Mouse (Mus musculus): ENCODE measurements at regions not wholly inside any gene's neighbourhood (a gene's known extent, or its start where the extent isn't known, plus 50 kb on each side); places are given as distances from the start of the nearest gene placed in this dataset.

DNA sequence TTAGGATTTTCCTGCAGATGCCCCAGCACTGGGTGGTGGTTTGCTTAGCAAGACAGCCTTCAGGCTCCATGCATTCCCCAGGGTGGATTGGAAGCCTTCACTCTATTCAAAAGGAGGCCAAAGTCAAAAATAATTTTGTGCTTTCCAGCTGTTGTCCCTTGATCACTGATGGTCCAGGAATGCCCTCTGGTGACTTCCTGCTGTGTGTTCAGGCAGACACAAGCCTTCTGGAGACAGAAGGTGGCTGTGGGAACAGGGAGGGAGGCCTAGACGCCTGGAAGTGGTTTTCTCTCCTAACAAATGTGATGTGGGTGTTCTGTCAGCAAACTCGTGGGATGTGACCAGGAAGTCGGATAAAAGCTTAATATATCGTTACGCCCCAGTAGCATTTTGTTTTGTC is 81.3 kb downstream of the Atp6ap1l start:
- no peak for ATAC-seq

DNA sequence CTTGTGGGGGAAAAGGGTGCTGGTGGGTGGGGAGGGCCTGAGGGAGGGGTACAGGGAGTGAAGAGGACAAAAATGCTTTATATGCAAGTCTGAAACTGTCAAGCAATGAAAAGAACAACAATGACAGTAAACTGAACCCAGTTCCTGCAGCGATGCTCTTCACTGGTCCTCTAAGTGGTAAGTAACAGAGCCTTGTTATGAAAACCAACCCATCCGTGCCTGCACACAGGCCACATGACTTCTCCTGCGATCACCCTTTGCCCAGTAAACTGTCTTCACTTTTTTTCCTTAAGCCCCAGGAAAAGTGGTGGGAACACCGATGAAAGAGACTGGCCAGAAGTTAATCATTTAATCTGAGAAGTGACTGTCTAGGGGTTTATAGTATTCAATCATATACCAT is 83.3 kb downstream of the Atp6ap1l start:
- no peak for ATAC-seq

DNA sequence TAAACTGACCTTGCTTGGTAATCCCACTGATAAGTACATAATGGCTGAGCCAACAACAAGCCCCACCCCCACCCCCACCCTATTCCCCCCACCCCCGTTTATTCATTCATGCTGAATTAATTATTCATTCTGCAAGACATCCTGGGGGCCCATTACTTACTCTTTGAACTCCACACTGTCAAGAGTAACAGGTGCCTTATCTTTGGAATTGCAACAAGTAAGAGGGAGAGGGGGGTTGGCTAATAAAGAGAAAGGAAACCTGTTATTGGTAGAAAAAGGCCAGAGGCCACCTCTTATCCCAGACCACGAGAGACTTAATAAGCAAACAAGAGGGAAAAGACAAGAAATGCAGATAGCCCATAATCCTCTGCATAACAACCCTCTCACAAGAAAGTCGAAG is 84.7 kb downstream of the Atp6ap1l start:
- no peak for ATAC-seq

DNA sequence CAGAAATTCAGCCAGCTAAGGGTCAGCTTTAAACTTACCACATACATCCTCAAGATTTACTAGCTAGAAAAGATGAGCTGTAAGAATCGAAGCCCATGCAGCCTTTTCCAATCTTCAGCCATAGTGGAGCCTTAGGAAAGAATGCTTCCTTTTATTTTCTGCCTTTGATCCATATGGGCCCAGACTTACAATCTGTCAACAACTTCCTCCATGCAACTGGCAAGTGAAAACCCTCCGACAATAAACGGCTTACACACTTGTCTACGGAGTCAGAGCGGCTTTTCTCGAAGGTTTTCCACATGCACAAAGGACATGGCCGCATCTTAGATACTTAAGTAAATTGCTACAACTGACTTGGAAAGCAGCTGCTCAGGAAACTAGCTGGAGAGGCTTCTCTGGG is 85.2 kb downstream of the Atp6ap1l start:
- no peak for ATAC-seq

DNA sequence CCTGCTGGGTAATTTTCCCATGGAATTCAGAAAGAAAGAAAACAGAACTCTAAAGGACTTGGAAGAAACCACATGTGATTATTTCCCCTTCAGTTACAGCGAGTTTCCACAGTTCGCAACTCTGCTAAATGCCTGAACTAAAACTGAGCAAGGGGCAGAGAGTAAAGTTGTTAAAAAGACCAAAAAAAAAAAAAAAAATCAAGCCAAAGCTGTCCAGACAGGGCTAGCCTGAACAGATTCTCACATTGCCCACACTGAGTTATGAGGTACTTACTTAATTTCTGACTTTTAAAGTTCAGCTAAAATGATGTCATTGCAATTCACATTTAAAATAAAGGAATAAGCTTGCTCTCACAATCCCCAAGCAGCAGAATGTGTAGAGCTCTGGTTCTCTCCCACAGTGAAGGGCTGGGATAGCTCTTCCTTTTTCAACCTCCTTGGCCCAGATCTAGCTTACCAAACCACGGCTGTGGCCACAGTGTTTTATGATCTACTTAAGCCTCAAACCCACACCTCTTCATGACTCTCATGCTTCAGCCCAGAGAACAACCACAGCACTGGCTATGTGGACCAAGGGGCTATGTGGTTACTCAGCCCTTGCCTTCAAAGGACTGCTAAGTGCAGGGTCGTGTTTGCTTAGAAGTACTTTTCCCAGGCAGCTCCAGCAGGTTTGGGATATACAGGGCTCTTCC is 90.8 kb downstream of the Atp6ap1l start:
- ATAC-seq = no peak

DNA sequence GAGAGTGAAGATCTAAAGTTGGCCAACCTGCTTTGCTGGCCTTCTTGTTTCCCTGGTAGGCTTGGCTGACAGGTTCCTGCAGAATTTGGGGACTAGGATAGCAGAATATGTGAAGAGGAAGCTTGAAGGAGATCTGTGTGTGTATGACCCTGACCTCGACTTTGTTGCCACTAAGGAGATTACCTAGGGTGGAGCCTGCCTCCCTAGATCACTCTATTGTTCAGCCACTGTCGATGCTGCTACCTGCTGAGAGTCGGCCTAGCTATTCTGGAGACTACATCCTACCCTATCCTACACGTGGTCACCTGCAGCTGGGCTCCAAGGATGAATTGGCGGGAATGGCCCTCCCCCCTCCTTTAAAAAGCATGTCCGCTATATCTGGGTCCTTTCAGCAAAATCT is 95.1 kb downstream of the Atp6ap1l start:
- no peak for ATAC-seq

DNA sequence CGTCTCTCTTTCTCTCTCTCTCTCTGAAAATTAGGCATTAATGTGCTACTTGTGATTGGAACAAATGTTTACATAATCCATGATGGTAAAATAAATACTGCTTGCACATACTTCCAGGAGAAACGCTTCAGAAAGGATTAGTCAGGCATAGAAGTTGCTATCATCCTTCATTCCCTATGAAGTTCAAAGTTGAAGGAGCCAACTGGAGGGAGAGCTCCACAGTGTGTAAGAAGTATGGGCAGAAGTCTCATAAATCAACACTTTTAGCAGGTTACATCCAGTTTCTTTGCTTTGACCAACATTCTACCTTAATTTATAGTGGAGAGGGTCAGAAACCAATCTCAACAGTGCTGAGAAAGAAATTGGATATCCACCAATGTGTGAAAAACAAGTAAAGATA is 105.5 kb downstream of the Atp6ap1l start:
- ATAC-seq = no peak

DNA sequence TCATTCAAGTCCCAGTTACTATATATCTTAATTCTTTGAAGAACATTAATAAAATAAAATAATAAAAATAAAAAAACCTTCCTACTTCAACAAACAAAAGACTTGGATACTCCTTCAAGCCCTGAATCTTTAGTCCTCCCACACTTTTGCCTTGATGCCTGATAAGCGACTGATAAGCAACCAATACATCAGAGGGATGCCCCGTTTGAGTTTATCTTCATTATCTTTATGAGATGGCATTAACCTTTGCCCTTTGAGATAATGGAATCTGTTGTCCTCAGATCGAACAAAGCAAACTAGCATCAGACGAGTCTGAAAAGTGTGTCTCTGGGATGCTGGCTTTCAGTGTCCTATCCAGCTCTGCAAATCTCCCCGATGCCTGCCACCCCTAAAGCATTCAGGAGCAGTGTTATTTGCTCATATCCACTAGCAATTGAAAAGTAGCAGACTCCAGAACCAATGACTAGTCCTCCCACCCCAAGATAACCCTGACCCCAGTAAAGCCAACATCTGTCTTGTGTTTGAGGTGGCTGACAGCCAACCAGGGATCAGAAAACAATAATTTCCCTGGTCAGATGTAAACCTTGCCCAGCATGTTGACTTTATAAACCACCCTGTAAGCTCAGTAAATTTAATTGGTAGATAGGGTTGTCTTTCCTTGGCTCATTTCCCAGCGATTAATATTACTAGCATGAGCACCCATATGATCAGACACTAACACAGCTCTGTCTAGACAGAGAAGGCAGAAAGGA is 106.2 kb downstream of the Atp6ap1l start:
- no peak for ATAC-seq

DNA sequence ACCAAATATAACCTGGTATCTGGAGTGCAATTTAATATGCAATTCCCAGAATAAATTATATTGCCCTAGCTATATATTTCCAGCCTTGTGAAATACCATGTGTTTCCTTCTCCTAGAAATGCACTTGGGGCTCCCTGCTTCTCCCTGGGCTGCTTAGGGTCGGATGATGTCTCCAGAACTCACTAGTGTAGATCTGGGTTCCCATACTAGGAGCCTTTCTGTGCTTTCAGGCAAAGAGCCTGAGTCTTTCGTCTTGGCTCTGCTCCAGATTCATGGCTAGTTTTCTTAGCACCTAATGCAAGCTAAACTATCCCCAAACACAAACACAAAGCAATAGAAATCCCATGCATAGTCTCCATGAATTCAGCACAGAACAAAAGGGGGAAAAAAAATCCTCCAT is 106.8 kb downstream of the Atp6ap1l start:
- no peak for ATAC-seq

DNA sequence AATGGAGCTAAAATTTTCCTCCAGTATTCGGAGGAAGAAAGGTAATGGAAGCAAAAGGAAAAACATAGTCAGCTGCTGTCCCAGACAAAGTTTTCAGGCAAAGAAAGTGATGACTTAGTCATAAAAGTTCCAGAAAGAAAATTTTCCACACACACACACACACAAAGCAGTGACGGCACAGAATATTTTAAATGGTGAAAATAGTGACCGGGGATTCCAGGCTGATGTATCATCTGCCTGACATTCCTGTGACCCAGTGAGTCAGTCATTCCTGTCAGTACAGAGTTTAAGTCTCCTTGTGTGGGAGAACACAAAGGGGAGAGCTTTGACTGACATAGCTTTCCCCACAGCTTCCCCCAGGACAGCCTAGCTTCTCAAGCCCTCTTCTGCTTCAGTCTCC is 107.9 kb downstream of the Atp6ap1l start:
- no peak for ATAC-seq

DNA sequence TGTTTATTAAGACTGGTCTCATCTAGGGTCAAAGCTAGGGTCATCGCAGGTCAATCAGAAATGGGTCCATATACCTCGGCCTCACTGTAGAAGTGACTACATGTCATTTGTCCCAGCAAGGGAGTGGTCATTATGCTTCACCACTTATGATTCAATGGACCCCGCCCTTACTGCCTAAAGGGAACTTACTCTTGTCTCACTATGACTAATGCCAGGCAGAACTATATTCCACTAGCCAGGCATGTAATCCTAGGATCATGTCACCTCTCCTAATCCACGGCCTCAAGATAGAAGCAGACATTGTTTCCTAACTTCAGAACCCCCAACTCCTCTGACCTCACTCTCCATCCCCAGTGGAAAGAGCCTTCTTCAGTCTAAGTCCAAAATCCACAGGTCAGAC is 108.3 kb downstream of the Atp6ap1l start:
- ATAC-seq = peak; percentile 35

DNA sequence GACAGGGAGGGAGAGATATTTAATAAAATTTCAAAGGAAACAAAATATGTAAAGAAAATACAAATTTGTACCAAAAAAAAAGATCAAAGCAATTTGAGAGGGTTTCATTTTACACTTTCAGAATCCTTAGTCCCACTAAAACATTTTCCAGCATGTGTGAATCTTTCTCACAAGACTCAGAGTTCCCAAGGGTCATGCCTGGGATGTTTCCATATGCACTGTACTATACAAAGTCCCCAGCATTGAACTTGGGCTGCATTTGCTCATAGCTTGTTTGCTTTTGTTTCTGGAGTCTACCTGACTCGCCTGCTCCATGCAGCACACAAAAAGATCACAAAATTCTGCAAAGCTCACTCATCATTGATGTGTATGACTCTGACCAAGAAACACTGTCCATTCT is 122.7 kb downstream of the Atp6ap1l start:
- ATAC-seq = no peak

DNA sequence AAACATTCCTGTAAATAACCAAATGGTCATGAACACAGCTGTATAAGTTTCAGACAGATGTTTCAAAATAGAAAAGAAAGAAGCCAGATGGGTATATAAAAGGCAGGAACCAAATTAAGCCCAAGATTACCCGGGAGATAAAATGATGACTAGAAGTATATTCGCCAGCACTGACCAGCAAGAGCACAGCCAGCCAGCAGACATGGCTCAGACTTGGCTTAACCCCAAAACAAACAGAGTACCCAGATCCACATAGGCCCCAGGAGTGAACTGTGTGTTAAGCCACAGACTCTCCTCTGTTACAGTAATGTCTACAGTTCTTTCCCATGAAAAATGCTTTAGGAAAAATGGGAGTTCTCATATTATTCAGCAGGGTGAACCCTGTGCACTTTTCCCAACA is 123.2 kb downstream of the Atp6ap1l start:
- no peak for ATAC-seq

DNA sequence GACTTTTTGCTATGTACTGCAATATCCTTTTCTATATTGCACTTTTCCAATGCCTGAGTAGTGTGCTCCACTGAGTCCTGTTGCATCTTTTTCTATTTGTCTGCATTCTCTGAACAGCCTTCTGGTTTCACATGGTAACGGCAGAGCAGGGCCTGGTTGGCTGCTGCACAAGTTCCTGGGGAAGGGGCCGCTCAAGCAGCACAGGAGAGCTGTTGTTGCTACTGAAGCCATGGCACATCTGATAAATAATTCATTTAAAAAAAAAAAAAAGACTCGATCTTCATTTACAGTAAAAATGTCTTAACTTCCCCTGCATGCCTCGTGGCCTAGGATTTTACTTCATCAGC is 127.2 kb downstream of the Atp6ap1l start:
- ATAC-seq = no peak

DNA sequence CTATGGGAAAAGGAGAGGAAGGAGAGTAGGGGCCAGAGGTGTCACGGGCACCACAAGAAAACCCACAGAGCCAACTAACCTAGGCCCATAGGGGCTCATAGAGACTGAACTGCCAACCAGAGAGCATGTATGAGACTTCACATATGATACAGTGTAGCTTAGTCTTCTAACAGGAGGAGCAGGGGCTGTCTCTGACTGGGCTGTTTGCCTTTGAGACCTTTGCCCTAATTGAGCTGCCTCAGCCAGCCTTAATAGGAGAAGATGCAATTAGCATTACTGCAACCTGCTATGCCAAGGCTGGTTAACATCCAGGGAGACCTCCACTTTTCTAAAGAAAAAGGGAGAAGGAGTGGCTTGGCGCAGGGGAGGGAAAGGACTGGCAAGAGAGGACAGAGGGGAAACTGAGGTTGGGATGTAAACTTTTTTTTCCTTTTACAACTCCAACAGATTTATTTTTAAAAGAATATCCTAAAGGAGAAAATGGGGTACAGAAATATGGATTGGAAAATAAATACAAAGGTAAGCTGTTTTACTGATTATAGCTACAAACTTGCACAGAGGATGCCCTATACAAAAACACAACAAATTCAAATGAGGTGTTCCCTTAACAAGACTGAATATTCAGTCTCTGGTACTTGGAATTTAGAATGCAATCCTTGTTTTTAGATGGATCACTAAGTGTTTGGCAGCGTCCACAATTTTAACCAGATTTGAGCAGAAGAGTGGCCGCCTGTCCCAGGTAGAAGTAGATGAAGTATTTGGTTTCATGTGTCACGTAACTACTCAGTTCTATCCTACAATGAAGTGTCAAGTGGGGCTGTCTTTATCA is 127.8 kb downstream of the Atp6ap1l start:
- no peak for ATAC-seq

DNA sequence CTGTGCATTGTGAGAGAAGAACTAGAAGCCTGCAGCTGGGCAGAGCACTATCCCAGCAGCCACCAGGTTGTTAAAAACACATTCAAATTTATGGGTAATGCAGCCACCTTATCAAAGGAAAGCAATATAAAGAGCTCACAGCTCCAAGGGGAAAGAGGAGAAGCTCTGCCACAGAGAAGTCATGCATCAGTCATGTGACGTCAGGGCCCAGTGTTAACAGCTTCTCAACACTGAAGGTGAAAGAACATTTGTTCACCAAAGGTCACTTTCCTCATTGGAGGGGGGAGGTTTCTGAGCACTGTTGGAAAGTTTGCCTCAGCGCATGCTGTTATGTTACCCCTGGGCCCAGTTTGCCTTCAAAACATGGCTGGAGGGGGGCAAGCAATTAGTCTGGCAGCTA is 143.0 kb downstream of the Atp6ap1l start:
- ATAC-seq = no peak

DNA sequence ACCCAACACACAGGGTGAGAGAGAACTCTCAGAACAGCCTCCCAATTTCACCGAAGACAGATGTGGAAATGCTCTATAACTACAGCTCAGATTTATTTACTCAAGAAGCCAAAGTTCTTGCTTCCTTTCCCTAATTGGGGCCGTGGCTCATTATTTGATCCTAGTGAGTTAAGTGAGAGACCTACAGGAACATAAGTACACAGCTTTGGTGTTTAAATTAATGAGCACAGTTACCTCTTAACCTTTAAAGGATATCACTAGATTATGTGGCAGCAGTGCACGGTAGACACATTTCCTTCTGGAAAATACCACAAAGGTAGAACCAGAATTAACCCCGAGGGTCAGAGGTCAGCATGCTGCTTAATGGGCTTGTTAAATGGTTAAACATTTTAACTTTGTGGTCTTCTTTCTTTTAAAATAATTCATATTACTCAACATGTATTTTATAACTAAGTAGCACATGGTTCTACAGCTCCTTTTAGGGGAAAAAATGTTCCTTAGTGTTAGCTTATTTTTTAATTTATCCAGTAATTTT is 144.6 kb downstream of the Atp6ap1l start:
- no peak for ATAC-seq

DNA sequence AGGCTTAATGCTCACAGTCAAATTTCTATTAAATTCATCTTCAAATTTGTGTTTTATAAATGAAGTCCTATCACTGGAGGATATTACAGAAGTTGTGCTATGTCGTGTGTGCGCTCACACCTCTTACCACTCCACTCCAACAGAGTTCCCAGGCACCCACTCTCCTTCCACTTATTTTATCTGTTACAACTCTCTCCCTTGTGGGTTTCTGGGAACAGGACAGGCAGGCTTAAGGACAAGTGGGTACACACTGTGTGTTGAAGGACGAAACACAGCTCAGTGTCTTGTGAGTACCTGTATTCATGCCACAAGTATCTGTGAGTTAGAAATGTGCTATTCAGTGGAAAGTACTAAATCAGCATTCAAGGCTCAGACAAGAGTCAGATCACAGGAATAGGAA is 150.7 kb downstream of the Atp6ap1l start:
- no peak for ATAC-seq

DNA sequence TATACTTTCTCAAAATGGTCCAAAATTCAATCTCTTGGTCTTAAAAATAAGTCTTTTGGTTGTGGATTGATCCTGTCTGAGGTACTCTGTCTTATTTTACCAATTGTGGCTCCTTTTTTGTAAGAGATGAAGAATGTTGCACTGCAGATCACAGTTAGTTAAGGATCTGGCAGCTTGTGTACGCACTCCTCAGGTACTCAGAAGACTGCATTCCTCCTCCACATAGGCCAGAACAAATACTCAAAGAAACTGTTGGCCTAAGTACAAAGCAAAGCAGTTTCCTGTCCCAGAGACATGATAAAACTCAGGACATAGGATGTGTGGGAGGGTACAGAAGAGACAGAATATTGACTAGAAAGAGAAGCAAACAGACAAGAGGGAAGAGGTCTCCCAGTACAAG is 155.4 kb downstream of the Atp6ap1l start:
- ATAC-seq = no peak

DNA sequence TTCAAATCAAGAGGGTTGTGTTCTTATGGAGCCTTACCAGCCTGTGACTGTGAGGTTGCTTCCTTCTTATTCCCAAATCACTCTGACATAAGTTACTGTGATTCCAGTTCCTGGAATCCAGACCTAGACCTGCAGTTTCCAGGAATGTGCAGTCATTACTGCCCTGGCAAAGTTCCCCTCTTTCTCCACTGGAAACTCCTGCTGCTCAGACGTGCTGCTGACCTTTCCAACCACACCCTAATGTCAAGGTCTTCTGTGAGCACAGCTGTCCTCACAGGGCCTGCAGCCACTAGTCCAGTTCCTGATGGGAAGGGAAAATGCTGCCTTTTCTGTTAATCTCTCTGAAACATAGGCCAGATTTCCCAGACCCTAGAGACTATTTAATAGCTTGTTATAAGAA is 160.1 kb downstream of the Atp6ap1l start:
- no peak for ATAC-seq

DNA sequence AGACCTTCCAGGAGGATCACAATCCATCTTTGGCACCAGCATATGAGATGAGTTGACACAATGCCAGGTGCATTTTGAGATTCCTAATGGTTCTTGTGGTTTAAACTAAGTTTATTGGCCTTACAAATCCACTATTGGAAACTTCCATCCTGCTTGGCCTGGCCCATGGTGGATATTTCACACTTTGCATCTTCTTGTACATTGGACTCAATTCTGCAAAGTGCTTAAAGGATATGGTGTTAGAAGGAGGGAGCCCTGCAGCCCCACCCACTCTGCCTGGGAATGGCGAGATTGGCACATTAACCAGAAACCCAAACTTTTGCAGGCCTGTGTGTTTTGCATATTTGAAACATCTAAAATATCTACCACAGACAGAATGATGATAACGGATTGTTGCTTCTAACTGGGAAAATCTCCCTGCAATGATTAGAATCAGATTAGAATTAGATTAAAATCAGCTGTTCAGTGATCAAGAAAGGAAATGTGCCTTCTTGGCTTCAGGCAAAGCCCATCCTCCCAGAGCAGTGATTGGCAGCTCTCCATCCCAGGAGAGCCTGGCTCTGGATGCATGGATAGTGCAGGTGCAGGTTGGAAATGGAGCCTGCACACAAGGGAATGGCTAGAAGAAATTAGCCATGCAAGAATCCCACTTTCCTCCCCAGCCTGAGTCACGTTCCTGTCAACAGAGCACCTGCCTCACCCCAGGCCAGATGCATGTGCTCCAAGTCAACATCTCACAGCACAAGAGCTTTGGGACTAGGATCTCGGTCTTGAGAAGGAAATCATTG is 162.3 kb downstream of the Atp6ap1l start:
- ATAC-seq = no peak

DNA sequence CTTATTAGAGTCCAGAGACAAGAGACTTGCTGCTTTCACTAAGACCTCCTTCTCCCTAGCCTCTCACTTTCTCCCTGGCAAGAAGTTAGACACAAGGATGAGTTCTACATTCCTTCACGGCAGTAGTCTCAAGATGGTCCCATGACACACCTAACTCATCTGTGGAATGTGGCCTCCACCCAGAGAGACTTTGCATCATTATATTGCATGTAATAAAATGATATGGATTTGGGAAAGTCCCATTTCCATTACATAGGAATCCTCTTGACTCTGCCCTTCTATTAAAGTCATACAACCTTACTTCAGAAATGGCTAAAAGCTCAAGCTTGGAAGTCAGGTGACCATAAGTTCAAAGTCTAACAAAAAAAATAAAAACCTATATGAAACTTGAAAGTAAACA is 165.4 kb downstream of the Atp6ap1l start:
- no peak for ATAC-seq

DNA sequence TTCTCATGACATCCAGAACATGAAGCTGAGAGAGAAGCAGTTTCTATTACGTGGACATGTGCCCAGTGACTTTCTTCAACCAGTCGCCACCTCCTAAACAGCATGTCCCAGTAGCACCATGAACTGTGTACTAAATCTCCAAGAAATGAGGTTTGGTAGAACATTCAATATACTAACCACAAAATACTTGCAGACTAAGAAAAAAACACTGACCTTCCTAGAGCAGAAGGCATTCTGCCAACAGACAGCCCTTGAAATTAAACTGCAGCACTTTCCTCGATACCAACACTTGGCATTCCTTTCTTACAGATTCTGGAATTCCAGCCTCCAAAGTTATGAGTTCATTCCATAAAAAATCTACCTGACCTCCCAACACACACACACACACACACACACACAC is 166.6 kb downstream of the Atp6ap1l start:
- ATAC-seq = no peak
